Mouse (Mus musculus) hindbrain, embryonic 16.5 days (tissue): ENCODE data around the gene Spdl1. TPM values are rescaled to one million over a fixed set of nuclear protein-coding genes. Genes with fewer than 3 reads are reported as not detected.
A peak's percentile ranks its signal among the peaks of the same experiment; 100 is the strongest.

ENCODE experiments used
- ATAC-seq: fragments of 200-750 bp; cut with Nextera tagmentation; 2 replicates; pipeline ENCODE4 v1.8.0; 2017; ENCODE audit warnings: moderate TSS enrichment, moderate library complexity
- H3K27ac ChIP-seq: fragments of 300-500 bp; sonication (generic); 2 replicates; pipeline ENCODE4 v1.5.1; 2014; ENCODE audit warnings: low read depth, mild to moderate bottlenecking, control low read depth, low read length, moderate library complexity
- H3K27me3 ChIP-seq: fragments of 300-500 bp; sonication (generic); replicated peaks from 2 replicates; pipeline ENCODE4 v1.6.1; 2014; ENCODE audit warnings: low read length; ENCODE audit not compliant: control insufficient read depth, insufficient read depth
- H3K36me3 ChIP-seq: fragments of 300-500 bp; sonication (generic); 2 replicates; pipeline ENCODE4 v1.6.1; 2014; ENCODE audit warnings: mild to moderate bottlenecking, low read length, moderate library complexity, mixed read lengths; ENCODE audit not compliant: control insufficient read depth, insufficient read depth
- H3K4me1 ChIP-seq: fragments of 300-500 bp; sonication (generic); 2 replicates; pipeline ENCODE4 v1.6.1; 2014; ENCODE audit warnings: low read depth, low read length; ENCODE audit not compliant: control insufficient read depth, insufficient read depth
- H3K4me2 ChIP-seq: fragments of 300-500 bp; sonication (generic); 2 replicates; pipeline ENCODE4 v1.6.1; 2014; ENCODE audit warnings: mild to moderate bottlenecking, low read length, control low read depth, moderate library complexity
- H3K4me3 ChIP-seq: fragments of 300-500 bp; sonication (generic); 2 replicates; pipeline ENCODE4 v1.5.1; 2014; ENCODE audit warnings: mild to moderate bottlenecking, low read length, control low read depth, moderate library complexity
- H3K9ac ChIP-seq: fragments of 300-500 bp; sonication (generic); 2 replicates; pipeline ENCODE4 v1.6.1; 2014; ENCODE audit warnings: low read depth, mild to moderate bottlenecking, control low read depth, low read length, moderate library complexity
- H3K9me3 ChIP-seq: fragments of 300-500 bp; sonication (generic); 2 replicates; pipeline ENCODE4 v1.6.1; 2014; ENCODE audit warnings: mild to moderate bottlenecking, low read length, moderate library complexity; ENCODE audit not compliant: control insufficient read depth
- WGBS: fragments of 180-500 bp; shearing (Covaris S2); extraction: QIAGEN DNeasy Blood & Tissue Kit; methylation state at CpG from one replicate; pipeline ENCODE4 v1.1.7; 2014; 5-methylcytosine and 5-hydroxymethylcytosine counted together
- polyA plus RNA-seq: library from polyadenylated mRNA; unstranded; fragments of >200 nt; fragmentation: Nextera tagmentation; extraction: Ambion mirVana; gene quantifications from 2 replicates; pipeline ENCODE4 v1.2.1, GENCODE M21; 2015

Spdl1 gene
- polyA plus RNA-seq, 1 experiment from 2014 or later, result 3.4 TPM

DNA sequence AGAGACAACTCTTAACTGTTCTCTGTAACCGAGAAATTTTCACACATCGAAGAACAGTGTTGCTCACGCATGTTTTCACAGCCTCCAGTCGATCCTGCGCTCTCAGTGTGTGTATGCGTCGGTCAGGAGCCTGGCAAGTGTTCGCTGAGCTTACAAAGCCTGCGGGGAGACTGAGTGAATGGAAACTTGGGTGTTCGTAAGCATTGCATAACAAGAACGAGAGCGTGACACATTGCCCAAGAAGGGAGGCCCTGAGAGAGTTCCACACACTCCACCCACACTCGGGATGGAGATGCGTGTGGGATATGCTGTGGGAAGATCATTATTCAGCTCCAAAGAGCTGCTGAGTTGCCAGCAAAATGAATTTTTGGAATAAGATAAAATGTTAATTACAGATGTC is 31.7 kb upstream of the Spdl1 start:
- WGBS, result 81% methylated on average over 14 of the region's 14 CpGs
- Histone ChIP-seq H3K9ac (no peak overlapping the region), H3K27ac (no peak overlapping the region), H3K36me3 (no peaks in the 10 kb centered on the region), H3K9me3 (no peaks in the 10 kb centered on the region), H3K27me3 (no peaks in the 10 kb centered on the region), H3K4me2 (no peak overlapping the region), H3K4me1 (no peaks in the 10 kb centered on the region), H3K4me3 (no peak overlapping the region)
- ATAC-seq, result no peak

GRCm38 (mm10) chr11:34856652-34857051 is 23.2 kb upstream of the Spdl1 start:
- no peaks in the 10 kb centered on the region for H3K36me3 ChIP-seq
- no peaks in the 10 kb centered on the region for H3K9me3 ChIP-seq
- ATAC-seq, result no peak
- no peaks in the 10 kb centered on the region for H3K4me1 ChIP-seq
- no peak overlapping the region for H3K4me2 ChIP-seq
- H3K27me3 ChIP-seq, result no peaks in the 10 kb centered on the region
- no peak overlapping the region for H3K27ac ChIP-seq
- H3K4me3 ChIP-seq, result no peak overlapping the region
- 66% methylated on average over 3 of the region's 3 CpGs for WGBS
- H3K9ac ChIP-seq, result no peak overlapping the region

GRCm38 (mm10) chr11:34846268-34846652 is 12.8 kb upstream of the Spdl1 start:
- no peak for ATAC-seq
- no peak overlapping the region for H3K4me3 ChIP-seq
- no peaks in the 10 kb centered on the region for H3K27me3 ChIP-seq
- H3K27ac ChIP-seq, result no peak overlapping the region
- no peaks in the 10 kb centered on the region for H3K4me1 ChIP-seq
- no peaks in the 10 kb centered on the region for H3K9me3 ChIP-seq
- H3K36me3 ChIP-seq, result no peaks in the 10 kb centered on the region
- WGBS, result 86% methylated on average over 5 of the region's 5 CpGs
- H3K9ac ChIP-seq, result no peak overlapping the region
- H3K4me2 ChIP-seq, result no peak overlapping the region

DNA sequence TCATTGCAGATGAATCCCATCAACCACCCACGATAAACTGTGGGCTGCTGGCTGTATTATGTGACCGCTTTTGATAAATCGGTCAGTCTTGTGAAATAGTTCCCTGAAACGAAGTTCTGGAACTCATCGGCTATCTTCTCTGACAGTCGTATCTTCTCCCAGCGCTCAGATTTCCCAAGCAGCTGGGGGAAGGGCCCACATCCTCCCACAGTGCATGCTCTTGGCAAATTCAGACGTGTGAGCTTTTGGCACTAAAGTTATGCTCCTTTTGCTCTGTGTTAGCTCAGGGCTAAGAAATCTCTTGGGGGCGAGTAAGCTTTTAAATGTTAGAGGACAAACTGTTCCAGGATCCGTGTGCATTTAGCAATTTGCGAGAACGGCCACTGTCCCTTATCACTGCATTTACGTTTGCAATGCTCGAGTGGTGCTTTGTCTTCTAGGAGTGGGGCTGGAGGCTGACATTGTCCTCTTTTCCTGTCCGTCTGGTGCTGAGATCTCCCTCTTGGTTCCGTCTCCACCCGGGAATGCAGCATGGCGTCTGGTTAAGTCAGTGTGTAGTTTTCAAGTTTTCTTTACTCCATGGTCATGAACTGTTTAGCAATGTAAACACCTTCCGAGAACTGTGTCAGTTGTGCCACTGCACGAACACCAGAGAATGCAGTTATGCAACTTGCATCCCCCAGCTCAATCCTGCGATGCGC is 12.3 kb upstream of the Spdl1 start:
- Histone ChIP-seq H3K9ac (no peak overlapping the region), H3K27ac (no peak overlapping the region), H3K4me1 (no peaks in the 10 kb centered on the region), H3K36me3 (no peaks in the 10 kb centered on the region), H3K4me3 (no peak overlapping the region), H3K27me3 (no peaks in the 10 kb centered on the region), H3K9me3 (no peaks in the 10 kb centered on the region), H3K4me2 (no peak overlapping the region)
- no peak for ATAC-seq
- 77% methylated on average over 22 of the region's 22 CpGs for WGBS

DNA sequence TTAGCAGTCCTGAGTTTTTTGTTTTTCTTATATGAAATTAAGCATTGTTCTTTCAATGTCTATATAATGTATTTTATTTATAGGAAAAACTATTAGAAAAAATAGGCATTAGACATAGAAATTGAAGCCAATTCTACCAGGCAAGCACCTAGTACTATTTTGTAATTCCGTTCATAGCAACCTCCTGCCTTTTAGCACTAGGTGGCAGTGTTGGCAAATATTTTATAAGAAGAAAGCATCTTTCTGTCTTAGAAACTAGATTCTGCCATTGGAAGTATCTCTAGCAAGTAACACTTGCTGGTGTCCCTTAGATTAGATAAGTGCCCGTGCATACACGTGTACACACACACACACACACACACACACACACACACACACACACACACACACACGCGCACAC is 10.1 kb upstream of the Spdl1 start:
- ATAC-seq, result no peak
- no peak overlapping the region for H3K4me3 ChIP-seq
- H3K4me2 ChIP-seq, result no peak overlapping the region
- no peaks in the 10 kb centered on the region for H3K27me3 ChIP-seq
- H3K9ac ChIP-seq, result no peak overlapping the region
- no peak overlapping the region for H3K27ac ChIP-seq
- no peaks in the 10 kb centered on the region for H3K4me1 ChIP-seq
- H3K9me3 ChIP-seq, result no peaks in the 10 kb centered on the region
- 36% methylated on average over 5 of the region's 5 CpGs for WGBS
- H3K36me3 ChIP-seq, result no peaks in the 10 kb centered on the region

DNA sequence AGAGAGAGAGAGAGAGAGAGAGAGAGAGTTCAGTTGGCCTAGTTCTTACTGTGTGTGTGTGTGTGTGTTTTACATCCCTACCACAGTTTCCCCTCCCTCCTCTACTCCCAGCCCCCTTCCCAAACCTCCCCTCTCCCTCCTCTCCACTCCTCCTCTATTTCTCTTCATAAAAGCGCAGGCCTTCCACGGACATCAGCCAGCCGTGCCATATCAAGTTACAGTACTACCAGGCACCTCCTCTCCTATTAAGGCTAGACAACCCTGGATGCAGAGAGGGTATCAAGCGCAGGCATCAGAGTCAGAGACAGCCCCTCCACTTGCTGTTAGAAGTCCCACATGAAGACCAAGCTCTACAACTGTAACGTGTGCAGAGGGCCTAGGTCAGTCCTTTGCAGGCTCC is 6.8 kb upstream of the Spdl1 start:
- WGBS, result 55% methylated on average over 5 of the region's 5 CpGs
- Histone ChIP-seq H3K9ac (no peak overlapping the region), H3K36me3 (no peaks in the 10 kb centered on the region), H3K27ac (no peak overlapping the region), H3K27me3 (no peaks in the 10 kb centered on the region), H3K9me3 (no peaks in the 10 kb centered on the region), H3K4me2 (no peak overlapping the region), H3K4me1 (no peaks in the 10 kb centered on the region), H3K4me3 (no peak overlapping the region)
- no peak for ATAC-seq

GRCm38 (mm10) chr11:34839051-34839450 is 5.6 kb upstream of the Spdl1 start:
- WGBS, result 60% methylated on average over 4 of the region's 4 CpGs
- peaks cover 4% of the 10 kb centered on the region for H3K4me1 ChIP-seq
- H3K4me3 ChIP-seq, result no peak overlapping the region
- no peaks in the 10 kb centered on the region for H3K36me3 ChIP-seq
- H3K27me3 ChIP-seq, result no peaks in the 10 kb centered on the region
- no peak for ATAC-seq
- H3K27ac ChIP-seq, result no peak overlapping the region
- no peak overlapping the region for H3K4me2 ChIP-seq
- H3K9me3 ChIP-seq, result no peaks in the 10 kb centered on the region
- H3K9ac ChIP-seq, result no peak overlapping the region

DNA sequence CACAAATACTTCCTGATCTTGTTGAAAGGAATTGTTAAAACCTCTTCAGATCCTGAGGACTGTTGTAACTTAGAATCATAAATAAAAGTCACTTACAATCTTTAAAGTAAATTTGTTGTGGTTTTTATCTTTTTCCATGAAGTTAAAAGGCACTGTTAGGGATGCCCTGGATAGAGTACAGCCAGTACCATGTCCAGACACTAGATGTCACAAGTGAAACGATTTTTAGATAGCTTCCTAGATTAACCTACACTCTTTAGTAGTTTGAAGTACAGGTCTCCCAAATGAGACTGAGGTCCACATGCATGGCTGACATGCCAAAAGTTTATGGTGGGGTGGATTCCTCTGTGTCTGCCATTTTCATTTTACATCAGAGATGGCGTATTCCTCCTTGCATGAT is 2.8 kb upstream of the Spdl1 start:
- 58% methylated on average over 2 of the region's 2 CpGs for WGBS
- peaks cover 11% of the 10 kb centered on the region for H3K4me1 ChIP-seq

GRCm38 (mm10) chr11:34832678-34833077 is 763 bp downstream of the Spdl1 start:
- no peaks in the 10 kb centered on the region for H3K36me3 ChIP-seq
- peak overlapping the region; percentile 83 for H3K4me3 ChIP-seq
- peak overlapping the region; percentile 81 for H3K9ac ChIP-seq
- no peaks in the 10 kb centered on the region for H3K27me3 ChIP-seq
- H3K4me2 ChIP-seq, result peak overlapping the region; percentile 83
- no peak for ATAC-seq
- peaks cover 11% of the 10 kb centered on the region for H3K4me1 ChIP-seq
- H3K27ac ChIP-seq, result no peak overlapping the region
- WGBS, result 10% methylated on average over 5 of the region's 5 CpGs
- H3K9me3 ChIP-seq, result no peaks in the 10 kb centered on the region

More for the DNA sequence above, 2.8 kb upstream of the Spdl1 start:
- Histone ChIP-seq H3K9me3 (no peaks in the 10 kb centered on the region), H3K27ac (no peak overlapping the region), H3K9ac (no peak overlapping the region), H3K4me2 (no peak overlapping the region), H3K4me3 (no peak overlapping the region), H3K36me3 (no peaks in the 10 kb centered on the region), H3K27me3 (no peaks in the 10 kb centered on the region)
- ATAC-seq, result no peak

- Histone ChIP-seq H3K27me3 (no peaks in the 10 kb centered on the region), H3K36me3 (no peaks in the 10 kb centered on the region), H3K4me2 (no peak overlapping the region), H3K4me3 (no peak overlapping the region), H3K9me3 (no peaks in the 10 kb centered on the region), H3K9ac (no peak overlapping the region), H3K27ac (no peak overlapping the region), H3K4me1 (peaks cover 5% of the 10 kb centered on the region)
- WGBS, result 94% methylated on average over 3 of the region's 3 CpGs
- no peak for ATAC-seq
Observed at GRCm38 (mm10) chr11:34827803-34828202, 5.6 kb downstream of the Spdl1 start.
